Mouse (Mus musculus) lung, postnatal 10 days (tissue): Measurements from ENCODE around the gene Cldn2.

ENCODE experiments used
- DNase-seq: peaks from one replicate; pipeline ENCODE4 v3.0.0; 2021

The Cldn2 gene

DNA sequence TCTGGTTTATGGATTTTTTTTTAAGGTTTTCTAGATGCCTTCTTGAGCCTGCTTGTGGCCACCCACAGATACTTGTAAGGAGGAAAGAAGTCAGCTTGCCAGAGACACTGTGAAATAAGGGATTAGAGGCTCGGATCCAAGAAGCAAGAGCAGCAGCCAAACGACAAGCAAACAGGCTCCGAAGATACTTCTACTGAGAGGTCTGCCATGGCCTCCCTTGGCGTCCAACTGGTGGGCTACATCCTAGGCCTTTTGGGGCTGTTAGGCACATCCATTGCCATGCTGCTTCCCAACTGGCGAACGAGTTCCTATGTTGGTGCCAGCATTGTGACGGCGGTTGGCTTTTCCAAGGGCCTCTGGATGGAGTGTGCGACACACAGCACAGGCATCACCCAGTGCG lies 7.9 kb downstream of the Cldn2 start:
- DNase-seq, result no peak

- no peak for DNase-seq
These were observed 12.1 kb downstream of the Cldn2 start for GRCm38 (mm10) chrX:139812636-139813298.

GRCm38 (mm10) chrX:139813299-139814002 lies 12.8 kb downstream of the Cldn2 start:
- no peak for DNase-seq

GRCm38 (mm10) chrX:139814018-139814635 lies 13.5 kb downstream of the Cldn2 start:
- no peak for DNase-seq

- no peak for DNase-seq
These were observed 14.6 kb downstream of the Cldn2 start for GRCm38 (mm10) chrX:139815201-139815600.

GRCm38 (mm10) chrX:139825402-139825801 lies 24.8 kb downstream of the Cldn2 start:
- no peak for DNase-seq

- DNase-seq, result no peak
These were observed 26.3 kb downstream of the Cldn2 start for GRCm38 (mm10) chrX:139826926-139827325.

DNA sequence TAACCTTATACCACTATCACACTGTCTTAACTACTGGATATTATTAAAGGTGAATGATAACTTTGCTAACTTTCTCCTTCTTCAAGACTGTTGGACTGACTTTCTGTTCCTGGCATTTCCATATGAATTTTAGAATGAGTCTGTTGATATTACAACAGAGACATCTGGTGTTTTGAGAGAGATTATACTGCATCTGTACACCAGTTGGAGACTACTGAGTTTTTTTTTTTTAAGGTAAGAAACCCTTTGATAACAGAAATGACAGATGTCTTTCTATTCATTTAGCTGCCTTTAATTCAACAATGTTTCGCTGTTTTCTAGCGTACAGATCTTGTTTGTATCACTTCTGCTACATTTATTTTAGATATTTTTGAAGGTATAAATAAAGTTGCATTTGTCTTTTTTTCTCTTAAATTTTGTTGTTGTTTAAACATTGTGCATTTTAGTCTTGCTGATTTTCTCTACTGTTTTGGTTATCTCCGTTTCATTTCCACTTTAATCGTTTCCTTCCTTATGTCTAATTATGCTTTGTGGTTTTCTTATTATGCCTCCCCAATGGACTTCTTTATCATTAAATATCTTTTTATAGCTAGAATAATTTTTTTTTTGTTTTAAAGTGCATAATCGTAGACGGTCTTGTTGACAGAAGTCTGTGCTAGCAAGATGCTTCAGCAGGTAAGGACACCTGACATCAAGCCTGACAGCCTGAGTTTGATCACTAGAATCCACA lies 27.9 kb downstream of the Cldn2 start:
- no peak for DNase-seq

DNA sequence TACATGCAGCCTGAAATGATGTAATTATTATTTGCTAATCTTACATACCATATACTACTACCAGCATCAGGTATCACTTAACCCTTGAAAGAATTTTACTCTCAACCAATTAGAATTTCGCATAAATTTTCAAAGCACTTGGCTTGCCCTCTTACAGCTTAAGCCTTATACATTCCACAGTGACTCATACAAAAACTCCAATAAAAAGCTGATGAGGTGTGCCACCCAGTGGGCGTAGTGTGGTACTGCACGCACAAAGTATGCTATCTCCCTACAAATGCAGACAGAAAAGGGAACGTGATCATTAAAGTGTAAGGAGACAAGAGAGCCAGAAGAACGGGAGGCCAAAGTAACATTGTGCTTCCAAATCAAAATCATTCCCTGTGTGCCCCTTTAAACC lies 31.8 kb downstream of the Cldn2 start:
- DNase-seq, result peak; percentile 54

DNA sequence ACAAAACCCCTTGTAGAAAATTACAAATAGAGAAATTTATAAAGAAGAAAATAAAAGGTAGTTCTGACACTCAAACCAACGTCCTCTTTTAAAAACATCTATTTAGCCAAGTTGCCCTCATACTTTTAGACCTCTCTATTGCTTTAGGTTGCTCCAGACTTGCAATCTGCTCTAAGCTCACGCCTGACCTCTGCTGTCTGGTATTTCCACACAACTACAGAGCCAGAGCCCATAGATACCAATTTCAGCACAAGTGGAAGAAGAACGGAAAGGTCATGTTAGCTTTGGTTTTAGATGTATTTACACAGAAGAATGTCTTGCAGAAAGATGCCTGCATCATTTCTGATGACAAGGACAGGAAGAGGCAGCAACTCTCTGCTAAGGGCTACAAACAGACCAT lies 38.4 kb downstream of the Cldn2 start:
- peak; percentile 6 for DNase-seq

- no peak for DNase-seq
These were observed 40.5 kb downstream of the Cldn2 start for GRCm38 (mm10) chrX:139841091-139841490.

DNA sequence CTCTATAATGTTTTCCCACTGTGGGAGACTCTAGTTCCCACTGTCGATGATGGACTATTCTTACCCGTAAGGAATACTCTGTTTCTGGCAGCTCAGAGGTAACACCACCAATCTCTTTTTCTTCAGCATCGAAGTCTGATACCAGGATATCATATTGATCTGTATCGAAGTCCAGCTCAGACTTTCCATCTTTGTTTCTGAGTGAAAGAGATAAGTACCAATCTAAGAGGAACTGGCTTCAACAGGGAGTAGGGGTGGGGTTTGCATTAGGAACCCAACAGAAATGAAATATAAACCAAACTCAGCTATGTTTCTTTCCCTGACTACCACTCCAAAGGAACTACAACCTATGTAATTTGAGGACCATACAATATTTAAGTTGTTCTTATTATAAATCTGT lies 54.2 kb downstream of the Cldn2 start:
- DNase-seq, result no peak

GRCm38 (mm10) chrX:139859402-139859801 lies 58.8 kb downstream of the Cldn2 start:
- no peak for DNase-seq
